Mouse (Mus musculus) forebrain, embryonic 10.5 days (tissue): Measurements from ENCODE around the gene Aars. TPM values are rescaled to one million over a fixed set of nuclear protein-coding genes. Genes with fewer than 3 reads are reported as not detected.
"Not testable (repeated sequence)": the region's sequence is repeated elsewhere in the genome, so short reads cannot be mapped to it uniquely, and the experiment has no call there.

Experiments used
- DNase-seq: peaks from one replicate; pipeline ENCODE4 v3.0.0-alpha.2; 2017; ENCODE audit warnings: low spot score; ENCODE audit errors: extremely low spot score
- H3K27ac ChIP-seq: fragments of 300-500 bp; sonication (generic); 2 replicates; pipeline ENCODE4 v1.5.1; 2016; ENCODE audit warnings: mild to moderate bottlenecking
- H3K27me3 ChIP-seq: fragments of 300-500 bp; sonication (generic); 2 replicates; pipeline ENCODE4 v1.6.1; 2016; ENCODE audit warnings: mild to moderate bottlenecking; ENCODE audit not compliant: poor library complexity, severe bottlenecking
- H3K36me3 ChIP-seq: fragments of 300-500 bp; sonication (generic); replicated peaks from 2 replicates; pipeline ENCODE4 v1.6.1; 2016; ENCODE audit warnings: mild to moderate bottlenecking, moderate library complexity
- H3K4me1 ChIP-seq: fragments of 300-500 bp; sonication (generic); 2 replicates; pipeline ENCODE4 v1.6.1; 2016
- H3K4me3 ChIP-seq: fragments of 300-500 bp; sonication (generic); 2 replicates; pipeline ENCODE4 v1.5.1; 2016; ENCODE audit warnings: mild to moderate bottlenecking, moderate library complexity
- H3K9me3 ChIP-seq: fragments of 300-500 bp; sonication (generic); 2 replicates; pipeline ENCODE4 v1.6.1; 2016; ENCODE audit warnings: mild to moderate bottlenecking, moderate library complexity
- WGBS: fragments of 180-500 bp; shearing (Covaris S2); methylation state at CpG from one replicate; pipeline ENCODE4 v1.1.7; 2016; 5-methylcytosine and 5-hydroxymethylcytosine counted together
- polyA plus RNA-seq: library from polyadenylated mRNA; unstranded; fragments of >200 nt; fragmentation: Nextera tagmentation; extraction: Ambion mirVana; gene quantifications from 2 replicates; pipeline ENCODE4 v1.2.1, GENCODE M21; 2016

Gene Aars
- polyA plus RNA-seq, 1 experiment from 2014 or later: 91.2 TPM

DNA sequence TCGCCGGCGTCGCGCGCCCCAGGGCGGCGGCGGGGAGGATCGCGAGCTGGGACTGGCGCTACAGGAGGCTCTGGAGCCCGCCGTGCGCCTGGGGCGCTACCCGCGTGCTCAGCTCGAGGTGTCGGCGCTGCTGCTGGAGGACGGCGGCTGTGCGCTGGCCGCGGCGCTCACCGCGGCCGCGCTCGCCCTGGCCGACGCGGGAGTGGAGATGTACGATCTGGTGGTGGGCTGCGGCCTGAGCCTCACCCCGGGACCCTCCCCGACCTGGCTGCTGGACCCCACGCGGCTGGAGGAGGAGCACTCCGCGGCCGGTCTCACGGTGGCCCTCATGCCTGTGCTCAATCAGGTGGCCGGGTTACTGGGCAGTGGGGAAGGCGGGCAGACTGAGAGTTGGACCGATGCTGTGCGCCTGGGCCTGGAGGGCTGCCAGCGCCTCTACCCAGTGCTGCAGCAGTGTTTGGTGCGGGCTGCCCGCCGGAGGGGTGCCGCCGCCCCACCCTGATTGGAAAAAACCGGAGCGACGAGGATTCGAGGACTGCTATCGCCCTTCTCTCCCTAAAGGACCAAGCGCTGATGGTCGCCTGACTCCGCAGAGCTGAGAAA is 23.8 kb downstream of the Aars start:
- DNase-seq: peak; percentile 44
- WGBS: under 1% methylated on average over 63 of the region's 63 CpGs
- Histone ChIP-seq H3K36me3 (peaks cover 72% of the 10 kb centered on the region), H3K27ac (peak overlapping the region; percentile 95), H3K9me3 (0 out of 2 replicates have a peak, but pooled peaks cover 2% of the 10 kb centered on the region), H3K27me3 (0 out of 2 replicates have a peak, but pooled peaks cover 5% of the 10 kb centered on the region), H3K4me3 (peak overlapping the region; percentile 98), H3K4me1 (peaks cover 37% of the 10 kb centered on the region)

DNA sequence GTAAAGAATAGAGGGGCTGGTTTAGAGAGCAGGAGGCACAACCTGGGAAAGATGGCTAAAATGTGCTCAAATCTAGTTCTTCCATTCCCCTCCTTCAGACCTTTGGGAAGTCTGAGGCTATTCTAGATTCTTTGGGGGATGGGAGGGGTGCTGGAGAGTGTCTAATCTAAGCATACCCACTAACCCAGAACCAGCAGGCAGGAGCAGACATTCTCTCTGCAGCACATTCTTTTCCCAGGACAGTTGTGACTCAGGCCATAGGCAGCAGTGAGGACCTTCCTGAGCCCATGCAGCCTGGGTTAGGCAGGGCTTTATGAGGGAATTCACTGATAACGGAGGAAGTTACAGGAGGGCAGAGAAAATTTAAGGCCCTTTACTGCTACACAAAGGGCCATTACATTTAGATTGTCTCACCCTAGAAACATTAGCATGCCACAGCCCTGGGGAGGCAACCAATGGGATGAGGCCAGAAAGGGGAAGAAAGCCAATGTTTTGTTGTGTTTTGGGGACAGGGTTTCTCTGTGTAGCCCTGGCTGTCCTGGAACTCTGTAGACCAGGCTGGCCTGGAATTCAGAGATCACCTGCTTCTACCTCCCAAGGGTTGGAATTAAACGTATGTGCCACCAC is 26.1 kb downstream of the Aars start:
- H3K9me3 ChIP-seq: 0 out of 2 replicates have a peak, but pooled peaks cover 2% of the 10 kb centered on the region
- peaks cover 48% of the 10 kb centered on the region for H3K4me1 ChIP-seq
- WGBS: 68% methylated on average over 2 of the region's 2 CpGs
- H3K27ac ChIP-seq: no peak overlapping the region
- peaks cover 49% of the 10 kb centered on the region for H3K36me3 ChIP-seq
- H3K4me3 ChIP-seq: no peak overlapping the region
- no peak for DNase-seq
- H3K27me3 ChIP-seq: 0 out of 2 replicates have a peak, but pooled peaks cover 5% of the 10 kb centered on the region

DNA sequence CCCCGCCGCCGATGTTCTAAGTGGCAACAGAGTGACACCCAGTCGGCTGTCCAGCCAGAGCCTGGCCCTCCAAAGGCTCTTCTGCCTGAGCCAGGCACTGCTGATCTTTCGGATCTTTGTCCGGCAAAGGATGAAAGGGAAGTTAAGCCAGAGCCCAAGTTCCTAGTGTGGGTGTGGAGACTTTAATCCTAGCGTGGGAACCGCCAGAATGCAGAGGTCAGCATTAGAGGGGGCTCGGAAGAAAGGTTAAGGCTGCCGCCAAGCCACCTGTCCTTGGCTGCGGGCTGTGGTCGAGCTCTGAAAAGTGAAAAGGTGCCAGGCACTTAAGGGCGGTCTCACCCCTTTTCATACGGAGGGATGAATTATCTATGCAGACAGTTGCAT is 28.7 kb downstream of the Aars start:
- peaks cover 48% of the 10 kb centered on the region for H3K4me1 ChIP-seq

GRCm38 (mm10) chr8:111062072-111062757 is 29.3 kb downstream of the Aars start:
- DNase-seq: peak; percentile 92
- H3K9me3 ChIP-seq: no peaks in the 10 kb centered on the region
- WGBS: under 1% methylated on average over 27 of the region's 27 CpGs
- H3K4me3 ChIP-seq: peak overlapping the region; percentile 57
- peaks cover 42% of the 10 kb centered on the region for H3K4me1 ChIP-seq
- H3K27ac ChIP-seq: peak overlapping the region; percentile 86
- peaks cover 21% of the 10 kb centered on the region for H3K36me3 ChIP-seq
- peaks cover 9% of the 10 kb centered on the region; the same call in 1 of the 2 replicates for H3K27me3 ChIP-seq

More for the DNA sequence above, 28.7 kb downstream of the Aars start:
- Histone ChIP-seq H3K9me3 (no peaks in the 10 kb centered on the region), H3K36me3 (peaks cover 26% of the 10 kb centered on the region), H3K27me3 (peaks cover 9% of the 10 kb centered on the region; the same call in 1 of the 2 replicates), H3K27ac (peak overlapping the region; percentile 86), H3K4me3 (peak overlapping the region; percentile 57)
- no peak for DNase-seq
- WGBS: 0% methylated on average over 14 of the region's 14 CpGs

DNA sequence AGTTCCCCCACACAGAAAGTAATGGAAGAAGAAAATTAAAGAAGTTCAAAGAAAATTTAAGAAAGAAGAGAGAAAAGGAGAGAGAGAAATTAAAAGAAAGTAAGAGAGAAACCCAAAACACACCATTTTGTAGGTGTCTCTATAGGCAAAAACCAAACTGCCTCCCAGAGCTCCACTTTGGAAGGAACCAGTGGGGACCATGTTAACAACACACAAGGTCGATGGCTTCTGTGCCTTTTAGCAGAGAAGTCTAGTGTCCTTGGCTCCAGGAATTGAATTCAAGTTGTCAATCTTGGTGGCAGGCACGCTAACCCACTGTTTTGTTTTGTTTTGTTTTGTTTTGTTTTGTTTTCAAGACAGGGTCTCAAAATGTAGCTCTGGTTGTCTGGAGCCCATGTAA is 29.9 kb downstream of the Aars start:
- Histone ChIP-seq H3K4me3 (peak overlapping the region; percentile 57), H3K27me3 (peaks cover 9% of the 10 kb centered on the region; the same call in 1 of the 2 replicates), H3K9me3 (no peaks in the 10 kb centered on the region), H3K36me3 (peaks cover 14% of the 10 kb centered on the region), H3K27ac (0 out of 2 replicates have a peak overlapping the region, but pooled peaks have one; percentile 86), H3K4me1 (peaks cover 35% of the 10 kb centered on the region)
- DNase-seq: no peak
- WGBS: 52% methylated on average over 2 of the region's 2 CpGs

GRCm38 (mm10) chr8:111066308-111066707 is 33.4 kb downstream of the Aars start:
- Histone ChIP-seq H3K4me1 (peaks cover 15% of the 10 kb centered on the region), H3K27ac (no peak overlapping the region), H3K27me3 (peaks cover 4% of the 10 kb centered on the region; the same call in 1 of the 2 replicates), H3K4me3 (no peak overlapping the region), H3K9me3 (no peaks in the 10 kb centered on the region), H3K36me3 (no peaks in the 10 kb centered on the region)
- 62% methylated on average over 4 of the region's 4 CpGs for WGBS
- no peak for DNase-seq

DNA sequence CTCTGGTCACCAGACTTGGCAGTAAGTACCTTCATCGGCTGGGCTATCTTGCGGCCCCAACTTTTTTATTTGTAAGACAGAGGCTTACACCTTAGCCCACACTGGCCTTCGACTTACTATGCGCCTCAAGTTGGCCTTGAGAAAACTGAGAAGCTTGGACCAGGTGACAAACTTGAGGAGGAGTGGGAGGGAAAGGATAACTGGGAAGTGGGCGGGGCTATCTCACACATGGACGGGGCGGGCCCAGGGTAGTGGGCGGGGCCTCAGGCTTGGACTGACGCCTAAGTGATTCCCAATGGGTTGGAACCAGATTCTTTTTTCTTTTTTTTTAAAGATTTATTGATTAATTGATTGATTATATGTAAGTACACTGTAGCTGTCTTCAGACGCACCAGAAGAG is 34.5 kb downstream of the Aars start:
- Histone ChIP-seq H3K4me1 (peaks cover 8% of the 10 kb centered on the region), H3K9me3 (no peaks in the 10 kb centered on the region), H3K36me3 (no peaks in the 10 kb centered on the region), H3K27ac (no peak overlapping the region), H3K27me3 (peaks cover 4% of the 10 kb centered on the region; the same call in 1 of the 2 replicates), H3K4me3 (no peak overlapping the region)
- WGBS: 29% methylated on average over 10 of the region's 10 CpGs
- no peak for DNase-seq

- H3K27me3 ChIP-seq, H3K4me3 ChIP-seq, H3K4me1 ChIP-seq, DNase-seq, H3K9me3 ChIP-seq, H3K36me3 ChIP-seq, H3K27ac ChIP-seq: not testable (repeated sequence)
- WGBS: 89% methylated on average over 9 of the region's 9 CpGs
Observed at GRCm38 (mm10) chr8:111068660-111069059, 35.7 kb downstream of the Aars start.

DNA sequence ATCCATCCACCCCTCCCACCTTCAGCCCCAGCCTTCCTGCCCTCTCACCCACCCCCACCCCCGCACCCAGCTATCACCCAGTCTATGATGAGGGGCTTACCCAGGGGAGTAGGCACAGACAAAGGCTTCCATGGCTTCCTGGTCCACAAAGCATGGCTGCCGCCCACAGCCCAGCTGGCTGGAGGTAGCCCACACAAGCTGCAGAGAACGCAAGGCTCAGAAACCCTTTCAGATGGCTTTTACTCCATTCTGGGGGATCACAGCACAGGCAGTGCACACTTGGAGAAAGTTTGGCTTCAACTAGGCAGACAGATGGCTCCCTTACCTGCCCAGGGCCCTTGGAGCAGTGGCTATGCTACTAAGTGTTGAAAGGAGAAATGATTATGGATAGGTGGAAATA is 43.0 kb downstream of the Aars start:
- peaks cover 25% of the 10 kb centered on the region for H3K4me1 ChIP-seq
- H3K27ac ChIP-seq: no peak overlapping the region
- WGBS: 80% methylated on average over 3 of the region's 3 CpGs
- H3K9me3 ChIP-seq: no peaks in the 10 kb centered on the region
- H3K4me3 ChIP-seq: no peak overlapping the region
- H3K27me3 ChIP-seq: no peaks in the 10 kb centered on the region
- DNase-seq: no peak
- no peaks in the 10 kb centered on the region for H3K36me3 ChIP-seq

- 81% methylated on average over 5 of the region's 5 CpGs for WGBS
- Histone ChIP-seq H3K27ac (0 out of 2 replicates have a peak overlapping the region, but pooled peaks have one; percentile 60), H3K4me1 (peaks cover 42% of the 10 kb centered on the region), H3K4me3 (no peak overlapping the region), H3K27me3 (no peaks in the 10 kb centered on the region), H3K36me3 (no peaks in the 10 kb centered on the region), H3K9me3 (no peaks in the 10 kb centered on the region)
- no peak for DNase-seq
Observed at GRCm38 (mm10) chr8:111079461-111079860, 46.5 kb downstream of the Aars start.

DNA sequence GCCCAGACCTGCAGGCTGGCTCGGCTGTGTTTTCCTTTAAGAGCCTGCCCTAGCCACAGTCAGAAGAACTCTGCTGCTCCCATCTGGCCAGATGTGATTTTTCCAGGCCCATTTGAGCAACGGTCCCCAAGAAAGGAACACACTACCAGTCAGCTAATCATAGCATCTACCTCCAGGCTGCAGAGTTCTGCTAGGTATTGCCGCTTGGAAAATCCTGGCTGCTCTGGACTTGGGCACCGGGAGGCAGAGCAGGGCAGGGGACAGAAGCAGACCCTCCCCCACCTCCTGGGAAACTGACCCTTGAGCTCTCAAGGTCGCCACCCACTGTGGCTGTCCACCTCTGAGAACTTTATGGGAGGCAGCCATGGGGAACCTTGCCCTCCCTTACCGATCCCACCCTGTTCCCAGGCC is 46.9 kb downstream of the Aars start:
- H3K4me1 ChIP-seq: peaks cover 42% of the 10 kb centered on the region
- H3K9me3 ChIP-seq: no peaks in the 10 kb centered on the region
- H3K27me3 ChIP-seq: no peaks in the 10 kb centered on the region
- H3K36me3 ChIP-seq: no peaks in the 10 kb centered on the region
- H3K4me3 ChIP-seq: no peak overlapping the region
- H3K27ac ChIP-seq: peak overlapping the region; percentile 60
- DNase-seq: no peak
- WGBS: 44% methylated on average over 6 of the region's 6 CpGs

GRCm38 (mm10) chr8:111081580-111082258 is 48.8 kb downstream of the Aars start:
- H3K9me3 ChIP-seq: no peaks in the 10 kb centered on the region
- H3K36me3 ChIP-seq: no peaks in the 10 kb centered on the region
- WGBS: 46% methylated on average over 12 of the region's 12 CpGs
- H3K27me3 ChIP-seq: no peaks in the 10 kb centered on the region
- no peak for DNase-seq
- H3K4me3 ChIP-seq: peak overlapping the region; percentile 8; the same call in 1 of the 2 replicates
- peak overlapping the region; percentile 11 for H3K27ac ChIP-seq
- H3K4me1 ChIP-seq: peaks cover 42% of the 10 kb centered on the region
